Mouse (Mus musculus): ENCODE data around the gene Zdhhc6.

Gene Zdhhc6

DNA sequence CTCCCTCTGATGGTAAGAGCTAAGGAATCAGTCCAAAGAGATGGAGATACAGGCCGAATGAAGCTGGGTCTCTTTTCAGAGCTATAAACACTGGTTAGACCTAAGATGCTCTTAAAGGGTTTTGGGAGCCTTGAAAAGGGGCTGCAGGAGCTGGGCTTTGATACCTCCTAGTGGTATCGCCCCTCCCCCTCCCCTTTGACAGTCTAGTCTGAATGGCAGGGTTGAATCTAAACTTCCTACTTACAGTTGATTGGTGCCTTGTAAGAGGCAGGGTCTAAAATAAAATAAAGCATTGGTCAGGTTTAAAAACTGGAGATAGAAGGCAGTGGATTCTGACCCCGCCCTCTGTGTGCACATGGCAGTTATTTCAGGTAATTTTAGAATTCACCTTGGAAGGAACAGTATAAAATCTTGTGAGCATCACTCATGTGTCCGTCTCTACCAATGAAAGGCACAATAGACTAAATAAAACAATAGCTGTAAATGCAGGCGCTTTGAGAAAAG lies 61.3 kb downstream of the Zdhhc6 start:
- peak; percentile 20 to 53 for DNase-seq

DNA sequence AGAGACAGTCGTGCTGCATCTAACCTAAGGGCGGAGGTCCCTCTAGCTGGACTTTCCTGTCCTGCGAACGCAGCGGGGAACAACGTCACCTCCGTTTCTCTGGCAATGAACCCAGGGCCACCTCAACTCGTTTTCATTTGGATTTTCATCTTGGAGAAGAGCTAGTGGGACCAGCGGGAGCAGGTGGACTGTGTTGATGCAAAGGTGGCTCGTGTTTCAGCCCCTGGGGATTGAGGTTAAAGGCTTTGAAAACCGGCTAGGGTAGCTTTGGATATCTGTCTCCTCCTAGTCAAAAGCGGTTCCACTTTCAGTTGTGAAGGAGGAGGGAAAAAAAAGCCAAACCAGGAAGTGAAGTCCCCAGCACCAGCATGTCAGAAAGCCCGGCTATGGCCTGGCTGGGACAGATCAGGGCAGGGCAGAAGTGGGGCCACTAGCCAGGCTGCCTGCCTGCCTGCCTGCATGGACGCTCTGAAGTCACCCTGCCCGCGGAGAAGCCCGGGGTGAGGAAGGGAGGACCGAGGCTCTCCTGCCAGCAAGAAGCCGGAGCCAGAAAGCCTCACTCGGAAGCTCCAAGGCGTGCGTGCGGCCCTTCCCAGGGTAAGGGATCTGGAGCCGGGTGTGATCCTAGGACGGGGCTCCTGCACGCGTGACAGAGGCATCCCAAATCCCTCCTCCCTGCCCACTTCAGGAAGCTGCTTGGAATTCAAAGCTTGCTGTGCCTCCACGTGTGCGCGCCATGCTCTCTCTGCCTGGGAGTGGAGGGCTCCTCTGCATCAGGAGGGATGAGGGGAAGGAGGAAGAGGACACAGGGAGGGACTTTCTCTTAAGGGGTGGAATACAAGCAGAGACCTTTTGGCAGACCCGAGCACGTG lies 62.0 kb downstream of the Zdhhc6 start:
- DNase-seq = peak; percentile 31 to 41

DNA sequence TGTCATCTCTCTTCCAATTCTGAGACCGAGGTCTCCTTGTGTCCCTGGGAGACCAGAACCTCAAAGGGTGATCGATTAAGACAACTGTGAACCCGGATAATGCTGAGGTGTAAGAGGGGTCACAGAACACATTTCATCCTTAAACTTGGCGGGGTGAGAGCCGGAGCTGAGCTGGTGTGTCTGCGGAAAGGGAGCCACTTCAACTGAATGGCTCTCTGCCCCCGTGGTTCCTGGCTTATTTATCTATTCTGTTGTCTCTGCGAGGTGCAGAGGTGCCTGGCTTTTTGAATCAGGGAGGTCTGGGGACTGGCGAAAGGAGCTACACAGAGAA lies 62.6 kb downstream of the Zdhhc6 start:
- peak in 1 of 2 experiments; percentile 18 for DNase-seq

DNA sequence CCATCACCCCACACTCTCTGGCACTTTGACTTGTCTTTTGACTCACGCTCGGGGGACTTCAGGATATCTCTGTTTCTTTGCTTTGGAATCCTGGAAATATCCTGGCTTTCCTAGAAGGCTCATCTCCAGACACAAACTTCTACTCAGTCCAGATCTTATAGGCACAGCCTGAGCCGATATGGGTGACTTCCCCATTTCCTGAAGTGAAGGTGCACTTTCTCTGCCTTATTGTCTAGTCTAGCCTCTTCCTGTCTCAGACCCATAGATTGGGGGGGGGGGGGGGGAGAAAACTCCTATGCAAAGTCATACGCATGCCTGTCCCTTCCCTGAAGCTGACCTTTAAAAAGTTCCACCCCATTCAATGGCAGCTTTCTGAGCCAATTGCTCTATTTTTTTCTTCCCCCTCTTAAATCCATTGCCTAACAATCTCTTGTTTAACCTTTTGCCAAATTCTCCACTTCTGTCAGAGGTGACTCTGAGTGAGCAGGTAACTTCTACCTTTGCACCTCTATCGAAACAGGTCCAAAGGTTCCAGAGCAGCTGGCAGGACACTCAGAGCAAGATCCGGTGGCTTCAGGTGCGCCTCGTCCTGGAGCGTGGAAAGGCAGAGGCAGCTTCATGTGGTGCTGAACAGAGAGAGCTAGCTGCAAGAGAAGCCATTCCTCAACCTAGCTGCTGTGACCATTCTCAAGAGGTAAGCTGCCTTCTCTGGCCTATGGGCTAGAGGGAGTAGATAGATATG lies 64.3 kb downstream of the Zdhhc6 start, which contains the start of gene Acsl5:
Gene Acsl5, plus strand, starts transcription at position 556 of the 742 bp plus-strand sequence.
- DNase-seq = no peak

DNA sequence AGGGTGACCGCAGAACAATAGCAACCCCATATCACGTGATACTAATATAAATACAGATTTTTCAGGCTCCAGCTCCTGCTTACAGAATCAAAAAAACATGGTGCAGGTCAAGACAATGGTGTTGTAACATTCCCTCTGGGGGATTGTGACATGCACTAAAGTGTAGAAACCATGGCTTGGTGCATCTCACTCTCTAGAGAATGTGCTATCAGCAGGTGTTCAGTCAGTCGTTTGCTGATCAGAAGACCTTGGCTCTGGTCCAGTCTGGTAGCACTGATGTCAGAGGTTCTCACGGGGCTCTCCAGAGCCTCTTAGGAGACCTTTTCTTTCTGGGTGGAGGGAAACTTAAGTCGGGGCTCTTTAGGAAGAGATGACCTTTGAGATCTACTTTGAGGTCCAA lies 65.4 kb downstream of the Zdhhc6 start:
- DNase-seq = no peak

DNA sequence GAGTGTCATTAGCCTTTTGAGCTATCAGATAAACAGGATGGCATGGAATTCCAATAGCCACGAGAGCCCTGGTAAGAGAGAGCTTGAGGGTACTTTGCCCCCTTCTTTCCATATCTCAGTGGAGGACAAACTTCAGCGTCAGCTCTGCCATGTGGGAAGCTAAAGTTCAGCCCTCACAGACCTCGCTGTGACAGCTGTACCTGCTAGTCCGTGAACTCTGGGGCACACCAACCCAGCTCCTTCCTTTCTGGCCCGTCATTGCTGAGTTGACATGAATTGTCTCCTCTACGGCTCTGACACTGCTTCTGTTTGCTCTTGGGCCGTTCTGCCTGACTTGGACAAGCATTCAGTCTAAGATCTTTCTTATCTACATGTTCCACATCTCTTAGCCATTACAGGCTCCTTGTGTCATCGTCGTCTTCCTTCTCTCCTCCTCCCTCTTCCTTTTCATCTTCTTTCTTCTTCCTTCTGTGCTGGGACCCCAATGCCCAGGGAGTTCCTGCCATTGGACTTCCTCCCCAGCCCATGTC lies 67.8 kb downstream of the Zdhhc6 start:
- DNase-seq = no peak

DNA sequence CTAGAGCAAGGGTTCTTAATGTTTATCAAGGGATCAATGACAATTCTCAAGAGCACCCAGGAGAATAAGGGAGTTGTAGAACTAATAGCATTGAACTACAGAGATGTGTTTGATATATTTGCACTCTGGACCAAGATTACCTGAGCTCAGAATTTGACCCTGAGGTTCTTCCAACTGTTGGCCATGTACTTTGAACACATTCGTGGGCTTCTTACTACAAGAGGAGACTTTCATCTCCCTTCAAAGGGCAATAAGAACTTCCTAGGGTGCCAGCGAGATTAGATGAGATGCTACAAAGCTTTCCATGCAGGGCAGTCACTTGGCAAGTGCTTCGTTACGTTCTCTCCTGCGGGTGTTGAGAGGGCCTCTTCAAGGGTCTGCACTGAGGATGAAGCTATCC lies 68.3 kb downstream of the Zdhhc6 start:
- DNase-seq = no peak

DNA sequence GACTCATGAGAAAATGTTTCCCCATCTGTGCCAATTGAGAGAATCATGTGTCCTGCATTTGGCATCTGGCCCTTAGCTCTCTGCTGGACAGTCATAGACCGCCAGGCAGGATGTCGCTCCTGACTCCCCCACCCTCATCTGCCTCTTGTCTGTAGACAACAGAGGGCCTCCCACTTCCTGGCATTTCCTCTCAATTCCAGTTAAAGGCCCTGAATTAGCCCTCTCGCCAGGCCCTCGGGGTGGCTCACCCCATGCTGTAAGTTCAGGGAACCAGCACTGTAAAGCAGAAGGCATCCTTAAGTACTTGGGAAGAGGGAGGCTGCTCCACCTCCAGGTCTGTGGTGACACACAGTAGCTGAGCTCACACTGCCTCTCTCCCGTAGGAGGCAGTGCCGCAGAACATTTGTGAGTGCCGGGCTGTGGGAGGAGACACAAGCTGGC lies 71.0 kb downstream of the Zdhhc6 start:
- no peak for DNase-seq

GRCm38 (mm10) chr19:55241186-55241645 lies 74.6 kb downstream of the Zdhhc6 start, which contains the start of gene Gucy2g:
Gucy2g (minus strand) TSS chr19:55241236.
- DNase-seq = no peak

GRCm38 (mm10) chr19:55239766-55240426 lies 75.9 kb downstream of the Zdhhc6 start:
- DNase-seq = no peak

GRCm38 (mm10) chr19:55236564-55236963 lies 79.3 kb downstream of the Zdhhc6 start:
- no peak for DNase-seq

DNA sequence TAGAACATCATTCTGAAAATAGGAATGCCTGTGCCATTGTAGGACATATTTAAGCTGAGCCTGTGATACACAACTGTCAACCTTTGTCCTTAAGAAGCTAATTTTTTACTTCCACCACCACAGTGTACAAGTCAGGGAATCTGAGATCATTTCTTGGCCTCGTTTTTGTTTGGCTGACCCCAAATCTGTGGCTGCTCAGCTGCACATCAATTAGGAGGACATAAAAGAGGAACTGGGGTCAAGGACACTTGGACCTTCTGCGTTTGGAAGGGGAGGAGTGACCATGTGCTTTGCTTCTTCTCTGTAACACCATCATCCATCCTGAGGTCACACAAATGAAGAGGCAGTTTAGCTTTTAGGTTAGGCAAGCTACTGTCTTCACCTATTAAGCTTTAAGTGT lies 79.8 kb downstream of the Zdhhc6 start:
- no peak for DNase-seq

DNA sequence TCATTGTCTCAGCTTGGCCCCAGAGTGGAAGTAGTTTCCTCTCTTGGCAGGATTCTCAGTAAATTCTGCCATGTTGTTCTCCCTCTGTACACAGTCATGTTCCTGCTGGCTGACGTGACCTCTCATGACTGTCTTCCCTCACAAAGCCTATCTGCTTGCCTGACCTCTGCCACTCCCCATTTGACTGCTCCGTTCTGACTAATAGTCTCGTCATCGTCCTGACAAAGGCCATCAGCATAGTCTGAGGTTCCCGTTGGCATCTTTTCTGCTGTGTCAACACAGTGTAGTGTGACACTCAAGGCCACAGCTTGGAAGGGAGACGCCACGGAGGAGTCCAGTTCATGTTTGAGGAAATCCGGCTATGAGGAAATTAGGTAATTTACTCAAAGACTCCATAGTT lies 83.7 kb downstream of the Zdhhc6 start:
- no peak for DNase-seq

GRCm38 (mm10) chr19:55231081-55231480 lies 84.8 kb downstream of the Zdhhc6 start:
- DNase-seq = no peak

GRCm38 (mm10) chr19:55227135-55227534 lies 88.7 kb downstream of the Zdhhc6 start:
- DNase-seq = no peak

DNA sequence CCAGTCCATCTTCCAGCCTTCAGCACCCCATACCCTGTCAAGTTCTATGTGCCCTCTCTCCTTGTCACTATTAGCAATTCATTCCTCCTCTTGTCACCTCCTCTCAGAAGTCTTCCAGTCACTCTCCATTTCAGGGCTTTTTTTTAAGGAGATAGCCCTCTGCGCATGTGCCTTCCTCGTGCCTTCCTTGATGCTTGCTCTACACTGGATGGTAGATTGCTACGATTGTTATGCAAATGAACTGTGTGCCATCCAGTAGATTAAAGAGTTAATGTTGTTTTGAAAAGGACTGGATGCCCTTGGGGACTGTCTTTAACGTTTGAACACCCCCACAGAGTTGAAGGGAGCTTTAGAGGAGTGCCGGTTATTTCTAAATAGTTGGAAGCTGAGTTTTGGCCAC lies 89.2 kb downstream of the Zdhhc6 start:
- DNase-seq = no peak

GRCm38 (mm10) chr19:55222268-55222667 lies 93.6 kb downstream of the Zdhhc6 start:
- DNase-seq = no peak
